Mouse (Mus musculus) forebrain, embryonic 15.5 days (tissue): ENCODE data around the gene Cdc7. TPM values are rescaled to one million over a fixed set of nuclear protein-coding genes. Genes with fewer than 3 reads are reported as not detected.

Experiments
- ATAC-seq: fragments of 200-750 bp; cut with Nextera tagmentation; replicated peaks from 2 replicates; pipeline ENCODE4 v1.8.0; 2017; ENCODE audit warnings: mild to moderate bottlenecking, moderate TSS enrichment, moderate library complexity
- H3K27ac ChIP-seq: fragments of 300-500 bp; sonication (generic); replicated peaks from 2 replicates; pipeline ENCODE4 v1.5.1; 2015; ENCODE audit warnings: mild to moderate bottlenecking, inconsistent platforms
- H3K27me3 ChIP-seq: fragments of 300-500 bp; sonication (generic); 2 replicates; pipeline ENCODE4 v1.6.1; 2015; ENCODE audit warnings: inconsistent platforms
- H3K36me3 ChIP-seq: fragments of 300-500 bp; sonication (generic); 2 replicates; pipeline ENCODE4 v1.6.1; 2015; ENCODE audit warnings: mild to moderate bottlenecking, inconsistent platforms
- H3K4me1 ChIP-seq: fragments of 300-500 bp; sonication (generic); 2 replicates; pipeline ENCODE4 v1.6.1; 2015; ENCODE audit warnings: inconsistent platforms
- H3K4me2 ChIP-seq: fragments of 300-500 bp; sonication (generic); replicated peaks from 2 replicates; pipeline ENCODE4 v1.6.1; 2015; ENCODE audit warnings: mild to moderate bottlenecking, inconsistent platforms
- H3K4me3 ChIP-seq: fragments of 300-500 bp; sonication (generic); 2 replicates; pipeline ENCODE4 v1.5.1; 2015; ENCODE audit warnings: mild to moderate bottlenecking, inconsistent platforms
- H3K9ac ChIP-seq: fragments of 300-500 bp; sonication (generic); replicated peaks from 2 replicates; pipeline ENCODE4 v1.6.1; 2015; ENCODE audit warnings: mild to moderate bottlenecking, inconsistent platforms
- H3K9me3 ChIP-seq: fragments of 300-500 bp; sonication (generic); 2 replicates; pipeline ENCODE4 v1.6.1; 2016; ENCODE audit warnings: inconsistent platforms
- WGBS: fragments of 180-500 bp; shearing (Covaris S2); methylation state at CpG from one replicate; pipeline ENCODE4 v1.1.7; 2015; ENCODE audit warnings: mixed read lengths; 5-methylcytosine and 5-hydroxymethylcytosine counted together
- polyA plus RNA-seq: library from polyadenylated mRNA; unstranded; fragments of >200 nt; fragmentation: Nextera tagmentation; extraction: Ambion mirVana; gene quantifications from 2 replicates; pipeline ENCODE4 v1.2.1, GENCODE M21; 2015

Cdc7 gene
- polyA plus RNA-seq: 41.9 and 45.8 TPM in 2 replicates

DNA sequence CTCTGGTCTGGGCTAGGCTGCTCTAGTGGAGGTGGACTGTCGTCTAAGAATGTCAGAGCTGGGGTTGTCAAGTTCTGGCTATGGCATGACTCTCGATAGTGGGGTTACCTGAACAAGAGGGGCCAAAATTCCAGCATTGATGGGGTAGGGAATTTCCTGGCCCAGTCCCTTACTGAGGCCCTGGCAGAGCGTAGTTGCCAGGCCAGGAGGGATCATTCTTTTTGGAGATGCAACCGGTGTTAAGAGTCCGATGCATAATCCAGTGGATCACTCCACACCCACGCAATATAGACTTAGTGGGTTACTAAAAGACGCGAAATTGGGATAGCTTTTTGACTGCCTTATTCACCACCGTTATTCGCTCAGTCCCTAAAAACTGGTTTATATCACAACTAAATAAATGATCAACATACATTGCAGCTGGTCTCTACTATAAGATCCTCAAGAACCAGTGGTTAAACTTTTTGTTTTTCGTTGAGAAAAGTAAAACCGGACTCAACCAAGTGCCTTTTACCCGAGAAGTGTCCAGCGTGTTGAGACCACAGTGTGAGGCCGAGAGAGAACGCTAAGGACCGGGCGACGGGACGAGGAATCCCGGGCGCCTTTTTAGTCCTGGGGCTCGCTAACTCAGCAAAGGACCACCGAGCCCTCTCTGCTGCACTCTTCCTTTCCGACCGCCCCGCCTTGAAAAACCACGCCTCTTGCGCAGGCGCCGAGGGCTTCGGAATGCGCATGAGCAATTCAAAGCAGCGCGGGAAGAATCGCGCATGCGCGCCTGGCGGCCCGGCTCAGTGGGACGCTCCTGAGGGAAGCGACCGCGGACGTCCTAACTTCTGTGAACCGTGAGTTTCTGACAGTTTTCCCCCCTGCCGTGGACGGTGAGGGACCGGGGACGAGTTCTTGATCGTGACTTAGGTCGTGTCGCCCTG lies at the start of gene Cdc7:
Gene Cdc7 (plus strand): TSS at position 739 of the 929 bp plus-strand sequence.
- Histone ChIP-seq H3K9ac (peak within 1 kb of the TSS; percentile 84), H3K27me3 (no peaks in the 10 kb centered on the region), H3K9me3 (no peaks in the 10 kb centered on the region), H3K27ac (peak within 1 kb of the TSS; percentile 81), H3K36me3 (no peaks in the 10 kb centered on the region), H3K4me3 (peak within 1 kb of the TSS; percentile 91), H3K4me2 (peak within 1 kb of the TSS; percentile 80), H3K4me1 (peaks cover 15% of the 10 kb centered on the region)
- ATAC-seq: peak; percentile 96
- WGBS: 5% methylated on average over 54 of the region's 54 CpGs

DNA sequence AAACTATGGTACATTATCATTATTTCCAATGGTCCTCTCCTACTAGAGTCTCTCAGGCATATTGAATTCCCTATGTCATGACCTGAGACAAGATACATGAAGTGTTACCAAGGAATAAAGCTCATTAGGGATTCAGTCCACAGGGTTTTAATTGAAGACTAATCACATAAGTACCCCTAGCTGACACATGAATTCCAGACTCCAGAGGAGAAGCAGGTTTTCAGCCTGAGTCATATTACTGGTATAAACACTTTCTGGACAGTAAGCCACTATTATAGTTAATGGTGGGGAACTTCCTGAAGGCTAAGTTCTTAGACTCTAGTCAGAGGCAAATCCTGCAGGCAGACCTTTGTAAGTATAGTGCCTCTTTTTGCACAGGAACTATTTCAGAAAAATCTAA lies 44.8 kb upstream of the Cdc7 start:
- no peak overlapping the region for H3K9ac ChIP-seq
- H3K4me1 ChIP-seq: no peaks in the 10 kb centered on the region
- H3K27me3 ChIP-seq: no peaks in the 10 kb centered on the region
- no peaks in the 10 kb centered on the region for H3K9me3 ChIP-seq
- no peak overlapping the region for H3K4me3 ChIP-seq
- ATAC-seq: no peak
- no peak overlapping the region for H3K4me2 ChIP-seq
- no peaks in the 10 kb centered on the region for H3K36me3 ChIP-seq
- no peak overlapping the region for H3K27ac ChIP-seq

DNA sequence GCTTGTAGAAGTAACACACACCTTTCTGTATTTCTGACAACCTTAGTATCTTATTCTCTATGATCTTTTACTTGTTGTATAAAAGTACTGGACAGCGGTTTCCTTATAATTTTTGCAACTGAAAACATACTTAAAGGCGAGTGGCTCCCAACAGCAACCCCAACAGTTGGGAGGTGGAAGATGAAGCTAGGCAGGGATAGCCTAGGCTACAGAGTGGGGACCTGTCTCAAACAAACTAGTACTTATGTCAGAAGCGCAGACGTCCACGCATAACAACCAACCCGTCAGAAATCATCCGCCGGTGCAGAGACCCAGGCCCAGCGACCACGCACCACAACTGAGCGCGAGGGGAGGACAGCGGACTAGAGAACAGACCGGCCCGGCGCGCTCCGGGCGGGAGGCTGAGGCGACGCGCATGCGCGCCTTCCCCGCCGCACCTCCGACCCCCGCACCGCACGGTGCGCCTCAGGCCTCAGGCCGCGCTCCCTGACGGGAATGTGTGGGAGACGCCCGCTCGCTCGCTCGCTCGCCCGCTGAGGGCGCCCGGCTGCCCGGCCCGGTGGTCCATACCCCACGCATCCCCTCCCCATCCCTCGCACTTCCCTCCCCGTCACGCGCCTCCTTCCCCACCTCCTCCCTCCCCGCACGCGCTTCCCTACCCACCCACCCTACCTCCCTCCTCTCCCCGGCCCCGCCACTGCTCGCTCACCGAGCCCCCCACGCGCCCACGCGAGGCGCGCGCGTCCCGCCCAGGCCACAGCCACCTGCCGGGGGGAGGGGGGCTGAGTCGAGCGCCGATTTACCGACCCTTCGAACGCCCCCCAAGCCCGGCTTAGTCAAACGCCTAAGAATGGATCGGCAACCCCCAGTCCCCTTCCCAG lies 38.4 kb upstream of the Cdc7 start, which contains the start of gene Hfm1:
Gene Hfm1 (minus strand): TSS at position 834 of the 881 bp plus-strand sequence.
- no peaks in the 10 kb centered on the region for H3K9me3 ChIP-seq
- no peaks in the 10 kb centered on the region for H3K36me3 ChIP-seq
- ATAC-seq: peak; percentile 98
- H3K9ac ChIP-seq: peak within 1 kb of the TSS; percentile 81
- peak within 1 kb of the TSS; percentile 59 for H3K4me2 ChIP-seq
- peak within 1 kb of the TSS; percentile 63 for H3K4me3 ChIP-seq
- no peaks in the 10 kb centered on the region for H3K27me3 ChIP-seq
- H3K4me1 ChIP-seq: peaks cover 2% of the 10 kb centered on the region; the same call in 1 of the 2 replicates
- H3K27ac ChIP-seq: peak within 1 kb of the TSS; percentile 83
- under 1% methylated on average over 62 of the region's 76 CpGs for WGBS

- peak overlapping the region; percentile 63 for H3K4me3 ChIP-seq
- peak overlapping the region; percentile 83 for H3K27ac ChIP-seq
- H3K36me3 ChIP-seq: no peaks in the 10 kb centered on the region
- no peaks in the 10 kb centered on the region for H3K9me3 ChIP-seq
- H3K27me3 ChIP-seq: no peaks in the 10 kb centered on the region
- WGBS: 28% methylated on average over 4 of the region's 4 CpGs
- ATAC-seq: peak; percentile 46
- H3K4me1 ChIP-seq: peaks cover 2% of the 10 kb centered on the region; the same call in 1 of the 2 replicates
- H3K4me2 ChIP-seq: peak overlapping the region; percentile 59
- peak overlapping the region; percentile 81 for H3K9ac ChIP-seq
These were observed 37.8 kb upstream of the Cdc7 start for GRCm38 (mm10) chr5:106926369-106926686.

GRCm38 (mm10) chr5:106927996-106928395 lies 36.1 kb upstream of the Cdc7 start:
- no peak overlapping the region for H3K4me3 ChIP-seq
- WGBS: 86% methylated on average over 4 of the region's 4 CpGs
- H3K4me2 ChIP-seq: no peak overlapping the region
- no peaks in the 10 kb centered on the region for H3K36me3 ChIP-seq
- H3K4me1 ChIP-seq: peaks cover 2% of the 10 kb centered on the region; the same call in 1 of the 2 replicates
- no peak for ATAC-seq
- H3K27ac ChIP-seq: no peak overlapping the region
- no peaks in the 10 kb centered on the region for H3K27me3 ChIP-seq
- H3K9me3 ChIP-seq: no peaks in the 10 kb centered on the region
- H3K9ac ChIP-seq: no peak overlapping the region

DNA sequence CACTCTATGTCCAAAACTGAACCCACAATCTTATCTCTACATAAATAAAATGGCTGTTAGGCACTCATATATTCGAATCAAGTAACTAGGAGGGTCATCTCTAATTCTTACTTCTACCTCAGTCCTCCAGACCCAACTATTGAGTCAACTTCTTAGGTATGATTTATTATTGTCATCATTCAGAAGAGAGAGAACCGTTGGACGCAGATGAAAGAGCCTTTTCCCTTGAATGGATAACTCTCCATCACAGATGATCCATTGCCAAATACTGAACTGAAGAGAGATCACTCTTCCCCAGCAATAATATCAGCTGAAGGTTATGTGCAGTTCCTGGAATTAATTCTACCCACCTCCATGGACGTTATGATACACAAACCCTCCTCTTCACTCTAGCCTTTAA lies 17.8 kb upstream of the Cdc7 start:
- Histone ChIP-seq H3K27ac (no peak overlapping the region), H3K4me2 (no peak overlapping the region), H3K36me3 (no peaks in the 10 kb centered on the region), H3K27me3 (no peaks in the 10 kb centered on the region), H3K4me1 (no peaks in the 10 kb centered on the region), H3K9me3 (no peaks in the 10 kb centered on the region), H3K4me3 (no peak overlapping the region), H3K9ac (no peak overlapping the region)
- 87% methylated on average over 4 of the region's 4 CpGs for WGBS
- ATAC-seq: no peak

DNA sequence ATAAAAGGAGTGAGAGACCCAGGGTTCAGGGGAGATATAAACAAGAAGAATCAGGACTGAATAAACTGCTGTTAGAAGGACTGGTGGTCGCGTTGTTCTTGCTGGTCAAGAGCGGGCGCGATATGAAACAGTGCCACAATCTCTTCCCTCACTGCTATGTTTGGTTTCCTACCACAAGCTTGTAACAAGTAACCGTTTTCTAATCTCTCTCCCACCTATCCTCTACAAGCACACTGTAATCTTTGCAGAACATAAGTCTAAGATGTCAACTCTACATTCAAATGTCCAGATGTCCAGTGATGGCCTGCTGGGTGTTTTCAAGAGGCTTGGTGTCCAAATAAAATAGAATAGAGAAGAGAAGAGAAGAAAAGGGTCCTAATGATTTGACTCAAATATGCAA lies 15.4 kb upstream of the Cdc7 start:
- no peaks in the 10 kb centered on the region for H3K4me1 ChIP-seq
- H3K27me3 ChIP-seq: no peaks in the 10 kb centered on the region
- no peaks in the 10 kb centered on the region for H3K9me3 ChIP-seq
- no peak overlapping the region for H3K9ac ChIP-seq
- 84% methylated on average over 6 of the region's 6 CpGs for WGBS
- H3K27ac ChIP-seq: no peak overlapping the region
- no peak overlapping the region for H3K4me2 ChIP-seq
- no peak for ATAC-seq
- no peak overlapping the region for H3K4me3 ChIP-seq
- H3K36me3 ChIP-seq: no peaks in the 10 kb centered on the region

- Histone ChIP-seq H3K9me3 (no peaks in the 10 kb centered on the region; the same call in 1 of the 2 replicates), H3K27me3 (no peaks in the 10 kb centered on the region), H3K36me3 (no peaks in the 10 kb centered on the region), H3K9ac (no peak overlapping the region), H3K4me1 (no peaks in the 10 kb centered on the region), H3K4me3 (no peak overlapping the region), H3K27ac (no peak overlapping the region), H3K4me2 (no peak overlapping the region)
- 76% methylated on average over 3 of the region's 3 CpGs for WGBS
- ATAC-seq: no peak
These were observed 7.7 kb upstream of the Cdc7 start for GRCm38 (mm10) chr5:106956467-106956866.

DNA sequence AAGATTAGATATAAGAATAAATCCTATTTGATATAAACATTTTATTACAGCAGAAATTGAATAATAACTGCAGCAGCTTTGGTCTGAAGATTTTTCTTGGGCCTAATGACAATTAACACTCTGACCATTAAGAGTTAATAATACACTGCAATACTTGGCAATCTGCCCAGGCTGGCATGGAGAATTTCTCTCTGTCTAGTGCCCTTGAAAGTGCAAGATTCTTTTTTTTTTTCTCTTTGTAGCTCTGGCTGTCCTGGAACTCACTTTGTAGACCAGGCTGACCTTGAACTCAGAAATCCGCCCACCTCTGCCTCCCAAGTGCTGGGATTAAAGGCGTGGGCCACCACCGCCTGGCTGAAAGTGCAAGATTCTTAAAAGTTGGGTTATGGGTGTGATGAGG lies 5.1 kb upstream of the Cdc7 start:
- H3K27me3 ChIP-seq: no peaks in the 10 kb centered on the region
- H3K4me1 ChIP-seq: peaks cover 6% of the 10 kb centered on the region
- 56% methylated on average over 3 of the region's 3 CpGs for WGBS
- ATAC-seq: no peak
- no peaks in the 10 kb centered on the region; the same call in 1 of the 2 replicates for H3K9me3 ChIP-seq
- H3K27ac ChIP-seq: no peak overlapping the region
- H3K4me3 ChIP-seq: no peak overlapping the region
- H3K36me3 ChIP-seq: no peaks in the 10 kb centered on the region
- H3K4me2 ChIP-seq: no peak overlapping the region
- H3K9ac ChIP-seq: no peak overlapping the region

- Histone ChIP-seq H3K27me3 (no peaks in the 10 kb centered on the region), H3K9me3 (no peaks in the 10 kb centered on the region), H3K4me1 (peaks cover 13% of the 10 kb centered on the region), H3K27ac (no peak overlapping the region), H3K4me3 (no peak overlapping the region), H3K36me3 (no peaks in the 10 kb centered on the region), H3K9ac (no peak overlapping the region), H3K4me2 (no peak overlapping the region)
- ATAC-seq: no peak
- 84% methylated on average over 2 of the region's 2 CpGs for WGBS
These were observed 3.7 kb upstream of the Cdc7 start for GRCm38 (mm10) chr5:106960451-106960850.

DNA sequence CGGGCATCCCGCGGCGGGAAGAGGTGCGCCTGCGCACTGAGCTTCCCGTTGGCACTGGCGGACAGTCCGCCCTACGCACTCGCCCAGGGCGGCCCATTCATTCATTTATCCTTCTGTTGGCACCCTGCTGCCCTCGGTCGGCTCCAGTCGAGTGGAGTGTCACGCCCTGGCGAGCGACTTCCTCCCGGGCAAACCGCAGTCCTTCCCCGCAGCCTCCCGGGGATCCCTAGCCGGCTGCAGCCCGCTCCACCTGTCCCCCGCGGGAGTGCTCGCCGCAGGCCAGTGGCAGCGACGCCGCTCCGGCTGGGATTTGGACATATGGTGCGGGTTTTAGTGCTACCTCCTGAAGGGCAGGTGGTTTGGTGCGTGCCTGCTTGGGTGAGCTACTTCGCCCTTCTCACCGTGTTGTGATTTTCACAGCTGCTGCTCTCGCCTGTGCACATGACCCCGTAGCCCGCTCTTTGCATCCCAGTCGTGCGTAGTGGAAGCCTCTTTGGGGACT lies 442 bp downstream of the Cdc7 start:
- peak overlapping the region; percentile 84 for H3K9ac ChIP-seq
- 0 out of 2 replicates have a peak, but pooled peaks cover 6% of the 10 kb centered on the region for H3K36me3 ChIP-seq
- peak; percentile 91 for ATAC-seq
- peaks cover 15% of the 10 kb centered on the region for H3K4me1 ChIP-seq
- H3K4me2 ChIP-seq: peak overlapping the region; percentile 80
- H3K9me3 ChIP-seq: no peaks in the 10 kb centered on the region
- WGBS: under 1% methylated on average over 39 of the region's 41 CpGs
- H3K4me3 ChIP-seq: peak overlapping the region; percentile 91
- peak overlapping the region; percentile 81 for H3K27ac ChIP-seq
- H3K27me3 ChIP-seq: no peaks in the 10 kb centered on the region

GRCm38 (mm10) chr5:106966443-106966842 lies 2.3 kb downstream of the Cdc7 start:
- Histone ChIP-seq H3K4me2 (no peak overlapping the region), H3K4me1 (peaks cover 15% of the 10 kb centered on the region), H3K27ac (no peak overlapping the region), H3K36me3 (peaks cover 15% of the 10 kb centered on the region), H3K9ac (no peak overlapping the region), H3K27me3 (no peaks in the 10 kb centered on the region), H3K9me3 (no peaks in the 10 kb centered on the region), H3K4me3 (no peak overlapping the region)
- no peak for ATAC-seq
- 92% methylated on average over 3 of the region's 3 CpGs for WGBS
